Mouse (Mus musculus) natural killer cell, adult 2 months (primary cell): ENCODE data around the gene Rorc.

Experiments used
- DNase-seq, 2 experiments: peaks; one replicate each; pipeline ENCODE4 v3.0.0; 2022; ENCODE audit warnings: low spot score in 2 of 2

Gene Rorc

GRCm38 (mm10) chr3:94372641-94373040 lies at the start of gene Rorc:
Gene Rorc (plus strand): TSS chr3:94372794.
- DNase-seq = no peak

GRCm38 (mm10) chr3:94328681-94329080 lies 43.9 kb upstream of the Rorc start:
- DNase-seq = no peak

- DNase-seq = no peak
Observed at GRCm38 (mm10) chr3:94334442-94334841, 38.2 kb upstream of the Rorc start.

DNA sequence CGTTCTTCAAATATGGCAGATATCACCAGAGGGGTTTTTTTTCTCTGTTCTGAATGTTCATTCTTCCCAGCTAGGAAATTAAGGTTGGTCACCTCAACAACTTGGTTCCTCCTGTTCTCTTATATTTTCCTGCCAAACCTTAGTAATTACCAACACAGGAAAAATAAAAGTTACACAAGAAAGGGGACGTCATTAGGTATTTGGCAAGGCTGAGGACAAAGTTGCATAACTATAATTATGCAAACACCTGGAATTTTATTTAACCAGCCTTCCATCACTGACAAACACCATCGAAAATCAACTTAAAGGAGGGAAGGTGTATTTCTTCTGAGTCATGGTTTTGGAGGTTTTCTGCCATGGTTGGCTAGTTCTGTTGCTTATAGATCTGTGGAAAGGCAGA lies 34.1 kb upstream of the Rorc start:
- no peak for DNase-seq

GRCm38 (mm10) chr3:94341959-94342422 lies 30.6 kb upstream of the Rorc start, which contains the start of gene Them5:
Gene Them5 (plus strand): TSS chr3:94342099.
- no peak for DNase-seq

GRCm38 (mm10) chr3:94342552-94342951 lies 30.0 kb upstream of the Rorc start:
- DNase-seq = no peak

- no peak for DNase-seq
Observed at GRCm38 (mm10) chr3:94344182-94344581, 28.4 kb upstream of the Rorc start.

DNA sequence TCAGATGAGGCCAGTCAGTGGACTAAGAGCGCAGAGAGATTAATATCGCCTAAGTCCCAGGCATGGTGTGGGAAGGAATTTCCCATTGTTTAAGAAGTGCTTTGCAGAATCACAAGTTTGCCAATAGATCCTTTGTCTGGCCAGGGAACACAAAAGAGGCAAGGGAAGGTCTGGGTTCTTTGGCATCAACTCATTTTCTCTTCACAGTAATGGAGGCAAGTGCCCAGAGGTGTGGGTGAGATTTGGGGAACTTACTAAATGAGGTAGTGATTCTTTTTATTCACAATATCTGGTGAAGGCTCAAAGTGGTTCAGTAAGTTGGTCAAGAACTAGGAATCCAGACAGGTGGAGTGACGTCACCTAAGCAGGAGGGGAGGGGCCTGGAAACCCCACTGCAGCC lies 27.7 kb upstream of the Rorc start:
- DNase-seq = no peak

DNA sequence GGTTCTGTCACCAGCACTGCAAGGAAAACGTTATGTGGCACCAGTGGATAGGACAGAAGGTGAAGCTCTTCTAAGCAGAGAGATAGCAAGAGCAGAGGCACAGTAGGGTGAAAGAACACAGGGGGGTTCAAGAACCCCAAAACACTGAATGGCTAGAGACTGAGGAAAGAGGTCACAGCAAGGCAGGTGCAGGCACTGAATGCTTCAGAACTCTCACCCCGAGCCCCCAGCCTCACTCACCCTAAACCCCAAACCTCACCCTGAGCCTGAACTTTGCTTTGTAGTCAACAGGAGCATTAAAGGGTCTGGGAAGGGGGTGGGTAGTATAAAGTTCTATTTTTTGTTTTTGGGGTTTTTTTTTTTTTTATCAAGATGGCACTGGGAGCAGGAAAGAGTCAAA lies 24.4 kb upstream of the Rorc start:
- DNase-seq = no peak

- DNase-seq = no peak
Observed at GRCm38 (mm10) chr3:94360812-94361211, 11.8 kb upstream of the Rorc start.

DNA sequence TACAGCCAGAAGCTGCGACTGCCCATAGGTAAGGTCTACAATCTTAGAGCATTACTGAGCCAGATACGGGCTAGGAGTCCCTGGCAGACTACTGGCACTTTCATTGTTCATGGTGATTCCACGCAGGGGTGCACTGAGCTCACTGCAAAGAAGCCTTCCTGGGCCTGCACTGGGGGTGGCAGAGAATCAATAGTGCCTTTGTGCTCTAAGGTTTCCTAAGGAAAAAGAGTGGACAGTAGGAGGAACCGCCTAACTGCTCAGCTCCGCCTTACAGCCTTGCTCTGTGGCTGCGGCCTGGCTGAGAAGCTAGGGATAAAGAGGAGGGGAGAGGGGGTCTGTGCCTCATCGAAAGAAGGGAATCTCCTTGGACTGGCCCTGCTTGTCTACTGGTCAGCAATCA lies 10.5 kb upstream of the Rorc start, which contains the start of gene C2cd4d:
C2cd4d (plus strand) TSS at position 301 of the 400 bp plus-strand sequence.
- DNase-seq = no peak

DNA sequence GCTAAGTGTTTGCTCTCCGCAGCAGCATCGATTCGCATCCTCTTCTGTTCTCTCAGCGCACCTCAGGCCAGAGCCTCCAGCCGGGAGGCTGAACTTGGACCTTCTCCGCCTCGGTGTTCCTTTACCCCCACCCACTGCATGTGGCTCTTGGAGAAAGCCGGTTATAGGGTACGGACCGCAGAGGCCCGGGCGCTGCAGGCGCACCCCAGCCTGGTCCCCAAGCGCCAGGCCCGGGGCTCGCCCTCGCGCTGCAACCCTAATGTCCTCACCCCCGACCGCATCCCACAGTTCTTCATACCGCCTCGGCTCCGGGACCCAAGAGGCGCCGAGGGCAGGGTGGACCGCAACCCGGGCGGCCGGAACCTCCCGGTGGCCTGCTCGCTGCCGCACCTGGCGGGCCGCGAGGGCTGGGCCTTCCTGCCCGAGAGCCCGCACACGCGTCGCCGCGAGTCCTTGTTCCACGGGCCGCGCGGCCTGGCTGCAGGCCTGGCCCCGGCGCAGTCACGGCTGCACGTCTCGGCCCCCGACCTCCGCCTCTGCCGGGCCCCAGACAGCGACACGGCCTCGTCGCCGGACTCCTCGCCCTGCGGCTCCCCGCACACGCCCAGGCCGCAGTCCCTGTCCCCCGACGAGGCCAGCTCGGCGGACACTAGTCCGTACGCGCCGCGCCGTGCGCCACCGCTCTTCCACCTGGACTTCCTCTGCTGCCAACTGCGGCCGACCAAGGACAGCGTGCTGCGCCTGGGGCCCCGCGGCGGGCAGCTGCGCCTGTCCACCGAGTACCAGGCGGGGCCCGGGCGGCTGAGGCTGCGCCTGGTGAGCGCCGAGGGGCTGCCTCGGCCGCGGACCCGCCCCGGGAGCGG lies 9.1 kb upstream of the Rorc start:
- no peak for DNase-seq

- DNase-seq = no peak
Observed at GRCm38 (mm10) chr3:94364154-94364526, 8.5 kb upstream of the Rorc start.

DNA sequence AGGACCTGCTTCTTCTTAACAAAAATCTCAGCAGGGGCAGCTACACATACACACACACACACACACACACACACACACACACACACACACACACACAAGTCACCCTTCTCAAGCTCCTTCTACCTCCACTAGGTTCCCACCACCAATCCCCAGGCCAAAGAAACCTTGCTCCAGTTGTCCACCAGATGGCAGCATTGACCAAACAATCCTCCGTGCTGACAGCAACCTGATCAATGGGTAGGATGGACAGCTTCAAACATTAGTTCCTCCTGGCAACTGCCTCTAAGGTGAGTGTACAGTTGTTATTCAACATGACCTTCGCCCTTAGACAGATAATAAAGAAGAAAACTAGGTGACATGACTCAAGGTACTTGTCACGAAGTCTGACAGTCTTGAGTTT lies 5.8 kb upstream of the Rorc start:
- DNase-seq = peak; percentile 59 to 72

DNA sequence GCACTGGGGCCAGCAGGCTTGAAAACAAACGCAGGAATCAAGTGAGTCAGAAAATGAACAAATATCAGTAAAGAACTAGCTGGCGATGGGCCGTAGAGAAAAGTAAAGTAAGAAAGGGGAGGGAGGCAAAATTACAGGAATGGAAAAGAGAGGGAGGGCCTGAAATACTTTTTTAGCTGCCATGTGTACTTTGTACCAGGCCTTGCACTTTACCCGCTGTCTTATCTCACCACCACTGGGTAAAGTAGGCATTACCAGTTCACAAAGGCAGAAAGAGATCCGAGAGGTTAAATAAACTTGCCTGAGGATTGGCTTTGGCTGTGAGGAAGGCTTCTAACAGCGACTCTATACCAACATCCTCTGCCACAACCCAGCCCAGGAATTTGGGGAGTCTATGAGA lies 5.1 kb upstream of the Rorc start:
- no peak for DNase-seq

DNA sequence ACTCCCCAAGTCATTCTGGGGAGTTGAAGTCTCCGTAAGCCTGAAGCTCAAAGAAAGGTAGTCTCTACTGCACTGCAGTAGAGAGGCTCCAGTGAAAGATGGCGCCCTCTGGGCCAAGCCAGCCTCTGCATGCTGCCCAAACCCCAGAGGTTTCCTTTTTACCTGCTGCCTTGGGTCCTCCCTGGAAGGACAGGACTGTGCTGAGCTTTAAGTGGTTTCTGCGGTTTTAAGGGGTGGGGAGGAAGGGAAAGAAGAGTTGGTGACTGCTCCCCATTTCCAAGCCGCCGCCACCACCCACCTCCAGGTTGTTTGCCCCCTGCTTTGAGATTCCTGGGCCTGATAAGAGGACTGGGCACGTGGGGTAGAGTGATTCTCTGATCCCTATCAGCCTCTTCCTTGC lies 4.0 kb upstream of the Rorc start:
- no peak for DNase-seq

DNA sequence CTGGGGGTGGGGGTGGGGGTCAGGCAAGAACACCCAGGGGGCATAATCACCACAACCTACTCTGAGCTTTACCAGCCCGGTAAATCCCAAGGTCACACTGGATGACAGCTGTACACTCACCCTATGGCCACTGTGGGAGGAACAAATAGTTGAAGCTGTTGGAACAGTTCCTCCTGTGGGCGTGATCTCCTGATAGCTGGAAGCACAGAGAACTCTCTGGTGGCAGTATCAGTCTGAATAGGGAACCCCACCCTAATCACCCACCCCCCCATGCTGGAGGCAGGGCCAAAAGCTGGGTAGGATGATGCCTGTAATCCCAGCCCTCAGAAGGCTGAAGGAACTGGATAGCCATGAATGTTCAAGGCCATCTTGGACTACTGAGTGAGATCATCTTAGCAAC lies 2.9 kb upstream of the Rorc start:
- DNase-seq = no peak

- DNase-seq = no peak
Observed at GRCm38 (mm10) chr3:94371637-94372036, 957 bp upstream of the Rorc start.

DNA sequence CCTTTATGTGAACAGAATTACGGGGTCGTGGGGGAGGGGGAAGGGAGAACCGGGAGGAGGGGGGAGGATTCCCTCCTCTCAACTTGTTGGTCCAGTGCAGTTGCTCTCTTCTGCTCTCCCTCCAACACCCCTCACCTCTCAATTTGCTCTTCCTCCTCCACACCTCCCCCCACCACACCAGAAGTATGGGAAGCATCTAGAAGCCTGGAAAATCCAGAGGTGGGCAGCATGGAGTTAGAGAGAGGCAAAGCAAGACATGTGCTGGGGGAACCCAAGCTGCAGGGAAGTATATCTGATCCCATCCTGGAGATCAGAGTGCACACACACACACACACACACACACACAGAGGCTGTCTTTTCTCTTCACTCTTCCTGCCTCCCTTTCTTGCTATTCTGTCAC lies 556 bp upstream of the Rorc start:
- DNase-seq = no peak

GRCm38 (mm10) chr3:94373090-94373489 lies 496 bp downstream of the Rorc start:
- no peak for DNase-seq

GRCm38 (mm10) chr3:94373597-94374011 lies 1.0 kb downstream of the Rorc start:
- no peak for DNase-seq

GRCm38 (mm10) chr3:94374636-94375035 lies 2.0 kb downstream of the Rorc start:
- no peak for DNase-seq

DNA sequence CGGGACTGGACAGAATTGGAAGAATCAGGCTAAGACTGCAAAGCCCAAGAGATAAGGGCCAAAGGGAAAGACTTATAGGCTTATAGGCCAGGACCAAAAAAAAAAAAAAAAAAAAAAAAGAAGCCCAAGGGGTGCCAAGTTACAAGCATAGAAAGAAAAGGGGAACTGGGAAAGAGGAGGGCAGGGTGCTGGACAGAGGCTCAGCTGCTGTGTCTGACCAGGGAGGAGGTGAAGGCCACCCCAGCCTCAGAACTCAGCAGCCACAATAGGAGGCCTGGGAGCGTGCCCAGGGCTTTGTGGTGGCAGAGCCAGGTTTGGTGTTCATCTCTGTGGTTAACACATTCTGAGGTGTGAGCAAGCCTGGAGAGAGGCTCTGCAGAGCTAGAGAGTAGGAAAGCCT lies 2.6 kb downstream of the Rorc start:
- DNase-seq = peak in 1 of 2 experiments; percentile 20

- no peak for DNase-seq
Observed at GRCm38 (mm10) chr3:94375861-94376260, 3.3 kb downstream of the Rorc start.
